Mouse (Mus musculus): ENCODE results near the gene Ceacam1.
"Not testable (repeated sequence)": the region's sequence is repeated elsewhere in the genome, so short reads cannot be mapped to it uniquely, and the experiment has no call there.

Gene Ceacam1

GRCm38 (mm10) chr7:25477091-25477751 is at the start of gene Ceacam1:
TSS of gene Ceacam1 (minus strand) at chr7:25477603.
- DNase-seq (ENCODE audit: low spot score): peak; percentile 21

- DNase-seq (ENCODE audit: low spot score): not testable (repeated sequence)
Measured at GRCm38 (mm10) chr7:25516070-25516777, 38.8 kb upstream of the Ceacam1 start.

GRCm38 (mm10) chr7:25515667-25516066 is 38.3 kb upstream of the Ceacam1 start:
- DNase-seq (ENCODE audit: low spot score): not testable (repeated sequence)

- no peak for DNase-seq (ENCODE audit: low spot score)
Measured at GRCm38 (mm10) chr7:25509925-25510324, 32.5 kb upstream of the Ceacam1 start.

GRCm38 (mm10) chr7:25494649-25495048 is 17.2 kb upstream of the Ceacam1 start:
- no peak for DNase-seq (ENCODE audit: low spot score)

GRCm38 (mm10) chr7:25490698-25491097 is 13.3 kb upstream of the Ceacam1 start:
- not testable (repeated sequence) for DNase-seq (ENCODE audit: low spot score)

GRCm38 (mm10) chr7:25489382-25489781 is 12.0 kb upstream of the Ceacam1 start:
- DNase-seq (ENCODE audit: low spot score): not testable (repeated sequence)

- no peak for DNase-seq (ENCODE audit: low spot score)
Measured at GRCm38 (mm10) chr7:25486186-25486585, 8.8 kb upstream of the Ceacam1 start.

- DNase-seq (ENCODE audit: low spot score): no peak
Measured at GRCm38 (mm10) chr7:25485061-25485460, 7.7 kb upstream of the Ceacam1 start.

- DNase-seq (ENCODE audit: low spot score): no peak
Measured at GRCm38 (mm10) chr7:25483133-25483735, 5.8 kb upstream of the Ceacam1 start.

GRCm38 (mm10) chr7:25480791-25481190 is 3.4 kb upstream of the Ceacam1 start:
- not testable (repeated sequence) for DNase-seq (ENCODE audit: low spot score)

- peak; percentile 14 for DNase-seq (ENCODE audit: low spot score)
Measured at GRCm38 (mm10) chr7:25479440-25479839, 2.0 kb upstream of the Ceacam1 start.

GRCm38 (mm10) chr7:25477752-25478093 is 320 bp upstream of the Ceacam1 start:
- DNase-seq (ENCODE audit: low spot score): not testable (repeated sequence)

GRCm38 (mm10) chr7:25471821-25472220 is 5.6 kb downstream of the Ceacam1 start:
- not testable (repeated sequence) for DNase-seq (ENCODE audit: low spot score)

- DNase-seq (ENCODE audit: low spot score): not testable (repeated sequence)
Measured at GRCm38 (mm10) chr7:25465586-25465985, 11.8 kb downstream of the Ceacam1 start.

- DNase-seq (ENCODE audit: low spot score): no peak
Measured at GRCm38 (mm10) chr7:25465010-25465409, 12.4 kb downstream of the Ceacam1 start.

GRCm38 (mm10) chr7:25462033-25462337 is 15.4 kb downstream of the Ceacam1 start:
- not testable (repeated sequence) for DNase-seq (ENCODE audit: low spot score)

- not testable (repeated sequence) for DNase-seq (ENCODE audit: low spot score)
Measured at GRCm38 (mm10) chr7:25461336-25462032, 15.9 kb downstream of the Ceacam1 start.

GRCm38 (mm10) chr7:25452103-25452502 is 25.3 kb downstream of the Ceacam1 start:
- DNase-seq (ENCODE audit: low spot score): no peak

GRCm38 (mm10) chr7:25449913-25450890 is 27.2 kb downstream of the Ceacam1 start:
- DNase-seq (ENCODE audit: low spot score): no peak

- no peak for DNase-seq (ENCODE audit: low spot score)
Measured at GRCm38 (mm10) chr7:25440816-25441153, 36.6 kb downstream of the Ceacam1 start.

Measured in urinary bladder, postnatal 25 days (tissue).